Mouse (Mus musculus) heart, adult 2 months (tissue): ENCODE measurements at regions not wholly inside any gene's neighbourhood (a gene's known extent, or its start where the extent isn't known, plus 50 kb on each side); places are given as distances from the start of the nearest gene placed in this dataset.

Experiments used
- CTCF ChIP-seq: fragments of 200-600 bp; IDR thresholded peaks from 2 replicates; pipeline ENCODE4 v1.8.1; 2022; ENCODE audit warnings: antibody characterized with exemption, mild to moderate bottlenecking, moderate library complexity
- EP300 ChIP-seq: fragments of 200-500 bp; IDR thresholded peaks from 2 replicates; pipeline ENCODE4 v1.6.1; 2011; ENCODE audit warnings: low read depth, low read length, control low read depth; ENCODE audit not compliant: insufficient read depth
- POLR2A ChIP-seq: fragments of 200-500 bp; IDR thresholded peaks from 2 replicates; pipeline ENCODE4 v1.6.1; 2011; ENCODE audit warnings: mild to moderate bottlenecking, low read depth, low read length, control low read depth; ENCODE audit not compliant: insufficient read depth

DNA sequence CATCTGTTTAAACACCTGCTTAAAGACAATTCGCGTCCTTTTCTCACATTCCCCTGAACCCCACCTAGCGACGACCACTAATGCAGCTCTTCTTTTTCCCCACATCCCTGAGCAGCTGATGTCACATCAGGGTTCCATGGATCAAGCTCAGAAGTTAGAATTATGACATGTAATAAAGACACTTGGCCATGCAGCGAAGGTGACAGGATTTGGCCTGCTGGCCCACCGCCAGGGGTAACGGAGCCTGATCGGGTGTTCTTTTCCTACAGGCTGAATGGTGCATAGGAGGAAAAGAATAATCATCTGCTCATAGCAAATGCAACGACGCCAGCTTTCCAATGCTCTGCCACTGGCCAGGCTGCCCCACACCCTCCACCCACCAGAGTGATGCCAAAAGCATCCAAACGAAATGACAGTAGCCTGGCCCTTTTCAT, 231.9 kb downstream of the Sox4 start:
- TF ChIP-seq CTCF (no peak), EP300 (no peak), POLR2A (no peak)
